Mouse (Mus musculus) intestine, embryonic 14.5 days (tissue): ENCODE data around the gene Snx1. TPM values are rescaled to one million over a fixed set of nuclear protein-coding genes. Genes with fewer than 3 reads are reported as not detected.

ENCODE experiments used
- ATAC-seq: fragments of 200-750 bp; cut with Nextera tagmentation; replicated peaks from 2 replicates; pipeline ENCODE4 v1.8.0; 2017; ENCODE audit warnings: low read depth, moderate number of reproducible peaks, moderate TSS enrichment, moderate library complexity; ENCODE audit not compliant: low FRiP score, low TSS enrichment
- DNase-seq: peaks from one replicate; pipeline ENCODE4 v3.0.0-alpha.2; 2018; ENCODE audit warnings: low spot score
- H3K27ac ChIP-seq: fragments of 300-500 bp; sonication (generic); 2 replicates; pipeline ENCODE4 v1.5.1; 2014; ENCODE audit warnings: low read depth, mild to moderate bottlenecking, control low read depth
- H3K27me3 ChIP-seq: fragments of 300-500 bp; sonication (generic); replicated peaks from 2 replicates; pipeline ENCODE4 v1.6.1; 2014; ENCODE audit warnings: low read length, control low read depth; ENCODE audit not compliant: control insufficient read depth, insufficient read depth
- H3K36me3 ChIP-seq: fragments of 300-500 bp; sonication (generic); 2 replicates; pipeline ENCODE4 v1.6.1; 2014; ENCODE audit warnings: low read length, control low read depth; ENCODE audit not compliant: control insufficient read depth, insufficient read depth
- H3K4me1 ChIP-seq: fragments of 300-500 bp; sonication (generic); replicated peaks from 2 replicates; pipeline ENCODE4 v1.6.1; 2014; ENCODE audit warnings: low read length, control low read depth, mixed read lengths; ENCODE audit not compliant: control insufficient read depth, insufficient read depth
- H3K4me2 ChIP-seq: fragments of 300-500 bp; sonication (generic); 2 replicates; pipeline ENCODE4 v1.6.1; 2014; ENCODE audit warnings: low read length
- H3K4me3 ChIP-seq: fragments of 300-500 bp; sonication (generic); 2 replicates; pipeline ENCODE4 v1.5.1; 2014; ENCODE audit warnings: low read depth, low read length, control low read depth, mixed read lengths
- H3K9ac ChIP-seq: fragments of 300-500 bp; sonication (generic); 2 replicates; pipeline ENCODE4 v1.6.1; 2014; ENCODE audit warnings: mild to moderate bottlenecking, low read length
- H3K9me3 ChIP-seq: fragments of 300-500 bp; sonication (generic); 2 replicates; pipeline ENCODE4 v1.6.1; 2016; ENCODE audit warnings: low read length, control low read depth; ENCODE audit not compliant: control insufficient read depth
- WGBS: fragments of 180-500 bp; shearing (Covaris S2); extraction: QIAGEN DNeasy Blood & Tissue Kit; methylation state at CpG from one replicate; pipeline ENCODE4 v1.1.7; 2014; 5-methylcytosine and 5-hydroxymethylcytosine counted together
- polyA plus RNA-seq: library from polyadenylated mRNA; unstranded; fragments of >200 nt; fragmentation: Nextera tagmentation; extraction: Ambion mirVana; gene quantifications from 2 replicates; pipeline ENCODE4 v1.2.1, GENCODE M21; 2014

Gene Snx1
- polyA plus RNA-seq, 1 experiment from 2014 or later = 136 TPM

- Histone ChIP-seq H3K27me3 (no peaks in the 10 kb centered on the region), H3K27ac (no peak overlapping the region), H3K9me3 (no peaks in the 10 kb centered on the region), H3K4me2 (no peak overlapping the region), H3K36me3 (peaks cover 61% of the 10 kb centered on the region), H3K9ac (no peak overlapping the region), H3K4me1 (no peaks in the 10 kb centered on the region), H3K4me3 (no peak overlapping the region)
- ATAC-seq (no peak), DNase-seq (no peak)
- WGBS = 87% methylated on average over 8 of the region's 8 CpGs
Measured at GRCm38 (mm10) chr9:66110611-66111379, 15.6 kb downstream of the Snx1 start.

GRCm38 (mm10) chr9:66110126-66110525, 16.3 kb downstream of the Snx1 start:
- Histone ChIP-seq H3K9ac (no peak overlapping the region), H3K4me2 (no peak overlapping the region), H3K27me3 (no peaks in the 10 kb centered on the region), H3K9me3 (no peaks in the 10 kb centered on the region), H3K36me3 (peaks cover 64% of the 10 kb centered on the region), H3K4me1 (no peaks in the 10 kb centered on the region), H3K4me3 (no peak overlapping the region), H3K27ac (no peak overlapping the region)
- no peak for DNase-seq
- 72% methylated on average over 8 of the region's 8 CpGs for WGBS
- ATAC-seq = no peak

GRCm38 (mm10) chr9:66109574-66109973, 16.8 kb downstream of the Snx1 start:
- Histone ChIP-seq H3K9me3 (no peaks in the 10 kb centered on the region), H3K27me3 (no peaks in the 10 kb centered on the region), H3K36me3 (peaks cover 65% of the 10 kb centered on the region), H3K4me2 (no peak overlapping the region), H3K9ac (no peak overlapping the region), H3K4me3 (no peak overlapping the region), H3K4me1 (no peaks in the 10 kb centered on the region), H3K27ac (no peak overlapping the region)
- WGBS = 100% methylated on average over 1 of the region's 1 CpGs
- ATAC-seq = no peak
- DNase-seq = no peak

- peaks cover 92% of the 10 kb centered on the region for H3K36me3 ChIP-seq
- 87% methylated on average over 8 of the region's 8 CpGs for WGBS
- no peak for DNase-seq
- H3K4me2 ChIP-seq = no peak overlapping the region
- no peak overlapping the region for H3K9ac ChIP-seq
- no peak overlapping the region for H3K4me3 ChIP-seq
- H3K27me3 ChIP-seq = no peaks in the 10 kb centered on the region
- H3K4me1 ChIP-seq = no peaks in the 10 kb centered on the region
- ATAC-seq = no peak
- H3K27ac ChIP-seq = no peak overlapping the region
- no peaks in the 10 kb centered on the region for H3K9me3 ChIP-seq
Measured at GRCm38 (mm10) chr9:66105168-66105567, 21.2 kb downstream of the Snx1 start.

GRCm38 (mm10) chr9:66104601-66105000, 21.8 kb downstream of the Snx1 start:
- ATAC-seq = no peak
- DNase-seq = no peak
- Histone ChIP-seq H3K4me2 (no peak overlapping the region), H3K4me3 (no peak overlapping the region), H3K36me3 (peaks cover 97% of the 10 kb centered on the region), H3K9ac (no peak overlapping the region), H3K27me3 (no peaks in the 10 kb centered on the region), H3K4me1 (no peaks in the 10 kb centered on the region), H3K27ac (no peak overlapping the region), H3K9me3 (no peaks in the 10 kb centered on the region)
- 95% methylated on average over 4 of the region's 4 CpGs for WGBS

GRCm38 (mm10) chr9:66102668-66103067, 23.7 kb downstream of the Snx1 start:
- WGBS = 89% methylated on average over 6 of the region's 6 CpGs
- Histone ChIP-seq H3K9ac (no peak overlapping the region), H3K4me2 (no peak overlapping the region), H3K4me1 (no peaks in the 10 kb centered on the region), H3K4me3 (no peak overlapping the region), H3K36me3 (peaks cover 96% of the 10 kb centered on the region), H3K27me3 (no peaks in the 10 kb centered on the region), H3K27ac (no peak overlapping the region), H3K9me3 (no peaks in the 10 kb centered on the region)
- no peak for DNase-seq
- no peak for ATAC-seq

GRCm38 (mm10) chr9:66101577-66101976, 24.8 kb downstream of the Snx1 start:
- H3K27ac ChIP-seq = no peak overlapping the region
- no peak for ATAC-seq
- H3K36me3 ChIP-seq = peaks cover 96% of the 10 kb centered on the region
- WGBS = 78% methylated on average over 8 of the region's 8 CpGs
- H3K27me3 ChIP-seq = no peaks in the 10 kb centered on the region
- no peaks in the 10 kb centered on the region for H3K9me3 ChIP-seq
- no peak overlapping the region for H3K4me2 ChIP-seq
- H3K4me1 ChIP-seq = no peaks in the 10 kb centered on the region
- no peak overlapping the region for H3K9ac ChIP-seq
- H3K4me3 ChIP-seq = no peak overlapping the region
- DNase-seq = no peak

- Histone ChIP-seq H3K4me1 (no peaks in the 10 kb centered on the region), H3K27me3 (no peaks in the 10 kb centered on the region), H3K27ac (no peak overlapping the region), H3K4me3 (no peak overlapping the region), H3K4me2 (no peak overlapping the region), H3K9ac (no peak overlapping the region), H3K36me3 (peaks cover 96% of the 10 kb centered on the region), H3K9me3 (no peaks in the 10 kb centered on the region)
- WGBS = 62% methylated on average over 2 of the region's 2 CpGs
- DNase-seq (no peak), ATAC-seq (no peak)
Measured at GRCm38 (mm10) chr9:66092664-66093063, 33.7 kb downstream of the Snx1 start.
